Mouse (Mus musculus): ENCODE results near the gene AI837181. TPM values are rescaled to one million over a fixed set of nuclear protein-coding genes. Genes with fewer than 3 reads are reported as not detected.

The AI837181 gene
- polyA plus RNA-seq, 1 experiment from 2014 or later, result 59.6 TPM

GRCm38 (mm10) chr19:5420579-5420978, 4.4 kb upstream of the AI837181 start:
- Histone ChIP-seq H3K4me2 (replicated peaks) (no peak overlapping the region), H3K4me3 (no peak overlapping the region), H3K9me3 (replicated peaks) (no peaks in the 10 kb centered on the region), H3K9ac (no peak overlapping the region), H3K27me3 (no peaks in the 10 kb centered on the region), H3K36me3 (peaks cover 33% of the 10 kb centered on the region), H3K4me1 (peaks cover 19% of the 10 kb centered on the region), H3K27ac (no peak overlapping the region)
- WGBS, result 94% methylated on average over 6 of the region's 6 CpGs
- ATAC-seq (ENCODE audit: low FRiP score), result no peak

DNA sequence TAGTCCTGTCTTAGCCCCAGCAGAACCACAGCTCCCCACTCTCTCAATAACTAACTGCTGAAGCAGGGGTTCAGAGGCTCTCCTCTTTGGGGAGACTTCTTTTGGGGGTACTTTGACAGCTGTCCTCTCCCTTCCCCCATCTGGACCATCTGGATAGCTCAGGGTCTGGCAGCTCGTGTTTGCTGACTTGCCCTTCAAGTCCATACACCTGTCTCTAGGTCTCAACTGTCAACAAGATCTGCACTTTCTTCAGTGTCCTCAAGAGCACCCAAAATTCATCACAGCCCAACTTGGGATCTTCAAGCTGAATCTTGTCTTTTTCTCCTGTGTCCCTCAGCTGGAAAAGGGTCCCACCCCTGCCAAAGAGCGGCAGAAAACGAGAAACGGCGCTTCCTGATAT, 3.2 kb upstream of the AI837181 start:
- H3K9ac ChIP-seq, result peak overlapping the region; percentile 86; the same call in 1 of the 2 replicates
- peaks cover 31% of the 10 kb centered on the region for H3K4me1 ChIP-seq
- peaks cover 42% of the 10 kb centered on the region for H3K36me3 ChIP-seq
- 91% methylated on average over 5 of the region's 5 CpGs for WGBS
- no peak overlapping the region for H3K4me3 ChIP-seq
- H3K9me3 ChIP-seq (replicated peaks), result no peaks in the 10 kb centered on the region
- no peak overlapping the region for H3K4me2 ChIP-seq (replicated peaks)
- H3K27ac ChIP-seq, result no peak overlapping the region
- no peaks in the 10 kb centered on the region for H3K27me3 ChIP-seq
- ATAC-seq (ENCODE audit: low FRiP score), result no peak

- Histone ChIP-seq H3K27ac (no peak overlapping the region), H3K4me2 (replicated peaks) (no peak overlapping the region), H3K36me3 (peaks cover 47% of the 10 kb centered on the region), H3K9ac (peak overlapping the region; percentile 86; the same call in 1 of the 2 replicates), H3K9me3 (replicated peaks) (no peaks in the 10 kb centered on the region), H3K4me3 (no peak overlapping the region), H3K4me1 (peaks cover 36% of the 10 kb centered on the region), H3K27me3 (no peaks in the 10 kb centered on the region)
- WGBS, result 85% methylated on average over 10 of the region's 10 CpGs
- ATAC-seq (ENCODE audit: low FRiP score), result no peak
These were observed 2.7 kb upstream of the AI837181 start for GRCm38 (mm10) chr19:5422267-5422666.

DNA sequence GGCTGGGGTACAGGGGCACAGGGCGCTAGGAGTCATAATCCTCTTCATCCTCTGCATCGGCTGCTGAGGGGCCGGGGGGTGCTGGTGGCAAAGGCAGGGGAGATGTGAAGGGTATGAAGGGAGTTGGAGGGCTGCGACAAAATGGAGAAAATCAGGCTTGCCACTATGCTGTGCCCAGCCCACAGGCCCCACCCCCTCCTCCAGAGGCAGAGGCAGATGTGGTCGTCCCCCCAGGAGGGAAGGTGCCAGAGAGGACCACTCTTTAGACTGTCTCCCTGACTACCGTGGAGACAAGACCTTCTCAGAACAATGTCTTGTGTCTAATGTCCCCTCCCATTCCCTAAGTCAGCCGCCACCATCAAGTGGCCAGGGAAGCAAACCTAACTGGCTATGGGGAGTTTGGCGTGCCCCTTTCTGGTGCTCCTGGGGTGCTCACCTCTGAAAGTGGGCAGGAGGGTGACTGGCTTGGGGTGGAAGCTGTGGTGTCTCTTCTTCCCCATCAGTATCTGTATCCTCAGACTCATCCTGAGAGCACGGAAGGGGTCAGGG, 2.0 kb upstream of the AI837181 start:
- Histone ChIP-seq H3K36me3 (peaks cover 48% of the 10 kb centered on the region), H3K4me3 (peak overlapping the region; percentile 77), H3K4me2 (replicated peaks) (peak overlapping the region; percentile 88), H3K27me3 (no peaks in the 10 kb centered on the region), H3K4me1 (peaks cover 36% of the 10 kb centered on the region), H3K27ac (no peak overlapping the region), H3K9ac (peak overlapping the region; percentile 86), H3K9me3 (replicated peaks) (no peaks in the 10 kb centered on the region)
- 69% methylated on average over 9 of the region's 9 CpGs for WGBS
- no peak for ATAC-seq (ENCODE audit: low FRiP score)

DNA sequence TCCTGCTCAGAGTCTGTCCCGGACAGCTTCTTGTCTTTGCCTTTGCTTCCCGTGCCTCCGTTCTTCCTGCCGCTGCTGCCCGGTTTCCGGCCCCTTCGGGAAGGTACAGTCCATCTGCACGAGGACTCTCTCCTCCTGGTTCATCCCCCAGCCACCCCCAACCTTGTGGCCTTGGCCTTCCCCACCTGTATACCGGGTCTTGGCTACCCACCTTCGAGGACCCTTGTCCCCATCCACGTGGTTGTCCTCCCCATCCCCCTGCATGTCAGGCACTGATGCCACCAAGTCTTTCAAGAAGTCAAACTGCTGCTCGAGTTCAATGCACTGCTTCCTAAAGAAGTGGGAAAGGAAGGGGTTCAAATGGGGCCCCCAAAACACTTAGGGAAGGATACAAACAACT, 1.4 kb upstream of the AI837181 start:
- ATAC-seq (ENCODE audit: low FRiP score), result no peak
- Histone ChIP-seq H3K4me3 (peak overlapping the region; percentile 77), H3K27ac (peak overlapping the region; percentile 94; the same call in 1 of the 2 replicates), H3K9me3 (replicated peaks) (no peaks in the 10 kb centered on the region), H3K9ac (peak overlapping the region; percentile 86), H3K27me3 (no peaks in the 10 kb centered on the region), H3K36me3 (peaks cover 45% of the 10 kb centered on the region), H3K4me2 (replicated peaks) (peak overlapping the region; percentile 88), H3K4me1 (peaks cover 36% of the 10 kb centered on the region)
- 67% methylated on average over 12 of the region's 12 CpGs for WGBS

GRCm38 (mm10) chr19:5424092-5424781, 707 bp upstream of the AI837181 start:
- Histone ChIP-seq H3K4me3 (peak overlapping the region; percentile 77), H3K36me3 (peaks cover 46% of the 10 kb centered on the region), H3K27ac (peak overlapping the region; percentile 94), H3K4me1 (peaks cover 36% of the 10 kb centered on the region), H3K9me3 (replicated peaks) (no peaks in the 10 kb centered on the region), H3K4me2 (replicated peaks) (peak overlapping the region; percentile 88), H3K9ac (peak overlapping the region; percentile 86), H3K27me3 (no peaks in the 10 kb centered on the region)
- ATAC-seq (ENCODE audit: low FRiP score), result peak; percentile 62
- 1% methylated on average over 34 of the region's 48 CpGs for WGBS

- H3K9ac ChIP-seq, result peak overlapping the region; percentile 90
- no peaks in the 10 kb centered on the region for H3K9me3 ChIP-seq (replicated peaks)
- H3K4me1 ChIP-seq, result peaks cover 36% of the 10 kb centered on the region
- H3K27ac ChIP-seq, result peak overlapping the region; percentile 94
- no peaks in the 10 kb centered on the region for H3K27me3 ChIP-seq
- 89% methylated on average over 18 of the region's 18 CpGs for WGBS
- peak overlapping the region; percentile 77 for H3K4me3 ChIP-seq
- H3K4me2 ChIP-seq (replicated peaks), result peak overlapping the region; percentile 81
- ATAC-seq (ENCODE audit: low FRiP score), result no peak
- peaks cover 37% of the 10 kb centered on the region for H3K36me3 ChIP-seq
These were observed 1.1 kb downstream of the AI837181 start for GRCm38 (mm10) chr19:5425906-5426565.

GRCm38 (mm10) chr19:5426640-5427290, 1.8 kb downstream of the AI837181 start:
- Histone ChIP-seq H3K36me3 (peaks cover 30% of the 10 kb centered on the region), H3K4me3 (0 out of 2 replicates have a peak overlapping the region, but pooled peaks have one; percentile 77), H3K27me3 (no peaks in the 10 kb centered on the region), H3K27ac (no peak overlapping the region), H3K4me1 (peaks cover 36% of the 10 kb centered on the region), H3K4me2 (replicated peaks) (peak overlapping the region; percentile 81), H3K9ac (peak overlapping the region; percentile 90), H3K9me3 (replicated peaks) (no peaks in the 10 kb centered on the region)
- ATAC-seq (ENCODE audit: low FRiP score), result no peak
- WGBS, result 92% methylated on average over 13 of the region's 13 CpGs

GRCm38 (mm10) chr19:5428083-5428482, 3.1 kb downstream of the AI837181 start:
- H3K27ac ChIP-seq, result no peak overlapping the region
- H3K9me3 ChIP-seq (replicated peaks), result no peaks in the 10 kb centered on the region
- WGBS, result 89% methylated on average over 2 of the region's 2 CpGs
- H3K4me1 ChIP-seq, result peaks cover 32% of the 10 kb centered on the region
- H3K9ac ChIP-seq, result no peak overlapping the region
- no peak overlapping the region for H3K4me3 ChIP-seq
- ATAC-seq (ENCODE audit: low FRiP score), result no peak
- no peaks in the 10 kb centered on the region for H3K27me3 ChIP-seq
- H3K36me3 ChIP-seq, result peaks cover 19% of the 10 kb centered on the region
- H3K4me2 ChIP-seq (replicated peaks), result no peak overlapping the region

DNA sequence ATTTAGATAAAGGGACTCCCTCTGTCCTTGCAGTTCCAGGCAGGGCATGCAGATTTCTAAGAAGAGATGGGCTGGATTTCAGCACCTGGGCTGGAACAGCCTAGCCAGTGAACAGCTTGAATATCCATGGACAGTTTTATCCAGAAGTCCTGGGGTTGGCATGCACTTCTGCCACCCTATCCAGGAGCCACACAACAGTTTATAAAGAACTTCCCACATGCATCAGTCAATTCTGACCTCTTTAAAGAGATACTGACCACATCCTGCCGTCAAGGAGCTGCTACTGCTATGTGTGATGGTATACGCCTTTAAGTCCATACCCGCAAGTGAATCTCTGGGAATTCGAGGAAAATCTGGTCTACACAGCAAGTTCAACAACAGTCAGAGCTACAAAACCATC, 4.3 kb downstream of the AI837181 start:
- Histone ChIP-seq H3K27me3 (peaks cover 3% of the 10 kb centered on the region; the same call in 1 of the 2 replicates), H3K4me1 (peaks cover 33% of the 10 kb centered on the region), H3K4me2 (replicated peaks) (no peak overlapping the region), H3K9me3 (replicated peaks) (no peaks in the 10 kb centered on the region), H3K9ac (no peak overlapping the region), H3K4me3 (no peak overlapping the region), H3K36me3 (peaks cover 19% of the 10 kb centered on the region), H3K27ac (no peak overlapping the region)
- no peak for ATAC-seq (ENCODE audit: low FRiP score)
- WGBS, result 92% methylated on average over 4 of the region's 4 CpGs

- no peak for ATAC-seq (ENCODE audit: low FRiP score)
- Histone ChIP-seq H3K4me1 (peaks cover 34% of the 10 kb centered on the region), H3K4me2 (replicated peaks) (no peak overlapping the region), H3K27ac (no peak overlapping the region), H3K9ac (no peak overlapping the region), H3K9me3 (replicated peaks) (no peaks in the 10 kb centered on the region), H3K36me3 (peaks cover 19% of the 10 kb centered on the region), H3K27me3 (peaks cover 5% of the 10 kb centered on the region; the same call in 1 of the 2 replicates), H3K4me3 (no peak overlapping the region)
- 71% methylated on average over 8 of the region's 8 CpGs for WGBS
These were observed 4.9 kb downstream of the AI837181 start for GRCm38 (mm10) chr19:5429806-5430205.

- 92% methylated on average over 1 of the region's 1 CpGs for WGBS
- Histone ChIP-seq H3K27ac (no peak overlapping the region), H3K9ac (no peak overlapping the region), H3K4me2 (replicated peaks) (no peak overlapping the region), H3K9me3 (replicated peaks) (no peaks in the 10 kb centered on the region), H3K4me1 (peaks cover 34% of the 10 kb centered on the region), H3K36me3 (peaks cover 19% of the 10 kb centered on the region), H3K4me3 (no peak overlapping the region), H3K27me3 (peaks cover 5% of the 10 kb centered on the region; the same call in 1 of the 2 replicates)
- no peak for ATAC-seq (ENCODE audit: low FRiP score)
These were observed 5.5 kb downstream of the AI837181 start for GRCm38 (mm10) chr19:5430408-5430807.

Measured in hindbrain, embryonic 12.5 days (tissue).